Mouse (Mus musculus) adipocyte (in vitro differentiated cells): ENCODE measurements at regions not wholly inside any gene's neighbourhood (a gene's known extent, or its start where the extent isn't known, plus 50 kb on each side); places are given as distances from the start of the nearest gene placed in this dataset.

ENCODE experiments used
- DNase-seq: peaks from one replicate; pipeline ENCODE4 v3.0.0-alpha.2; 2016; ENCODE audit warnings: low spot score

DNA sequence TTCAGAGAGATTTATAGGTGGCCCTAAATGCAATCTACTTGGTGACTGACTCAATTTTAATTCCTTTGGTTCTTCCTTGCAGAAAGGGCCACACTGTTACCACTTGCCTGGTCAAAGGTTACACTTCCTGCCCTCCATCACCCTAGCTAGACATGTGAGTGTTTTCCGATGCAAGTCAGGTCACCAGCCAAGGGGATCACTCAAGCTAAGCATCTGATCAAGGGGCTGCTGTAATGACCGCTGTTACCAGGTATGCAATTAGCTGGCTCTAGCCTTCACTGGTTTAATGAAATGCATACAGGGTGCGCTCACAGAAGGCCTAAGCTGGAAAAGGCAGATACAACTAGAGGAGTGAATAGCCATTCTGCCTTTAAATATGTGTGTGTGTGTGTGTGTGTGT lies 105.1 kb downstream of the Mtx2 start:
- DNase-seq: no peak

DNA sequence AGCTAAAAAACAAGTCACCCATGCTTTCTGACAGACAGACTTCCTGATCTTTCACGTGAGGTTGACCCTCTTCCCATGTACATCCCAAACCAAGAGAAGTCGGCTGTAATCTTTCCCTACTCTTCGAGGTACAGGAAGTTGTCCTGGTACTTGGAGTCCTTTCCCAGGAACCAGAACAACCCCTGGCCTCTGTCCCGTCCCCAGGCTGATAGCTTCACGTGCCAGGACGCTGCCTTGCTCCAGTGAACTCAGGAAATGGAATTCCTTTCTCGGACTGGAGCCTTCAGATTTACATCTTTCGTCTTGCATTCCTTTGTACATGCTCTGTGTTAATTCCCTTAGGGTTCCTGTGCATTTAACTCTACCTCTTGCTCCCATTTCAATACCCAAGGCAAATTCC lies 107.6 kb downstream of the Mtx2 start:
- DNase-seq: peak; percentile 68

DNA sequence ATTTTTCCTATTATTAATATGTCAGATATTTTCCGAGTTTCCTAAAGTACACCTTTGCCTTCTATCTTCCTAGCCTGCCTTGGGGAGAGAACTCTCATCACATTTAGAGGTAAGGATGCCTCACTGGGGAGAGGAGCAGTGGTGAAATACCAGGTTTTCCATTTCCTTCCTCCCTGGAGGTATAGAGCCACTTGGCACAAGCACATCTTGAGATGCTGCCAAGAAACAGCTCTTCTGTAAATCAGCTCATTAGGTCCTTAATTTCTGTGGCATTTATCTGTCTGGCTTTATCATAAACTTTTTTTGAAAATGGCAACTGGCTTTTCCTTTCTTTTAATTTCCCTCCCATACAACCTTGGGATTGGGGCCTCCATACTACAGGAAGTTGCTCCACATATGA lies 108.2 kb downstream of the Mtx2 start:
- DNase-seq: peak; percentile 32

DNA sequence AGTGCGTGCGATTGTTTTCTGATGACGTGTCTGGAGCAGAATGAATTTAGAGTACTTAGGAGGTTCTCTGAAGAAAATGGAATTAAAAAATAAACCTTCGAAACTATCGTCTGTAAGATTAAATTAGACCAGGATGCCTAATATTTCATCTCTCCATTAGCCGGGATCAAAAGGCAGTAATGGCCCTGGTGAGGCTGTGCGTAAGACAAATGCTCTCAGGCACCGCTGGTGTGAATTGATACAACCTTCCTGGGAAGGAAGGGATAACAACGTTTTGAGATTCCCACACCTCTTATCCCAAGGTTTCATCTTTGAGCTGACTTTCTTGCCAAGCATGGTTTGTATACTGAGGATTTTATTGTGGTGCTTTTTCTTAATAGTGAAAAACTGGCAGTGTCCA lies 113.1 kb downstream of the Mtx2 start:
- no peak for DNase-seq

DNA sequence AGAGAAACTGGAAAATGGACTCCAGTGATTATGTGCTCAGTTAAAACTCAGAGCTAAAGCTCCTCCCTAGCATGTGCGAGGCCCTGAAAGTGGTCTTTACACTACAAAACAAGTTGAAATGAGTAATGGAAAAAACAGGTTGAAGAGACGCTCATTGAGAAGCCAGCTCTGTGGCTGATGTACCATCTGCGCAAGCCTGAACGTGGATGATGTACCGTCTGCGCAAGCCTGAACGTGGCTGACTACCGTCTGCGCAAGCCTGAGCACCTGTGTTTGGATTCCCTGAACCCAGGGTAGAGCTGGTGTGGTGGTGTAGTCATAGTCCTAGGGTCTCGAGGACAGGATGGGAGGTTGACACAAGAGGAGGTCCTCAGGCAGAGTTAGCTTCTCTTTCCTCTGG lies 116.4 kb downstream of the Mtx2 start:
- DNase-seq: no peak

DNA sequence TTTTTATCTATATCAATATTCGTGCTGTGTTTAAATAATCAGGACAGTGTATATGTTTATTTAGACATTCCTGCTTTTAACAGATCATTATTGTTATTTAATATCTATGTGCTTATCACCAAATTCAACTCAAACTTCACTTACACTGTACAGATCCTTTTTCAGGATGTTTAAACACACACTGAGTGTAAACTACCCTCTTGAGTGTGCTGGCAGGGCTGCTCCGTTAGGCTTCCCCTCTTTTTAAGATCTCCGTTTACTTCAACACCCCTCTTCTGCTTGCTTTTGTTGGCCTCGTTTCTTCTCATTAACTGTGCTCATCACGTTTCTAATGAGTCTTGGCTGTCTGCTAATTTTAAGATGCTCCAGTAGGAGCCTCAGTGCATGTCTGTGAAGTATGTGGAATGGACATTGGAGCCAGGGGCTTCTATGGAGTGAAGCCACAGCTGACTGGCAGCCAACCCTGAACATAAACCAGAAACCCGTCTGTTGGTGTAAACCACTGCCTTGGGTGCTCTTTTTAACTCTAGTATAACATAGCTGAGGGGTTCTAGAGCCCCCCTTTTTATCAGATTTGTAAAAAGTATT lies 117.1 kb downstream of the Mtx2 start:
- DNase-seq: no peak

DNA sequence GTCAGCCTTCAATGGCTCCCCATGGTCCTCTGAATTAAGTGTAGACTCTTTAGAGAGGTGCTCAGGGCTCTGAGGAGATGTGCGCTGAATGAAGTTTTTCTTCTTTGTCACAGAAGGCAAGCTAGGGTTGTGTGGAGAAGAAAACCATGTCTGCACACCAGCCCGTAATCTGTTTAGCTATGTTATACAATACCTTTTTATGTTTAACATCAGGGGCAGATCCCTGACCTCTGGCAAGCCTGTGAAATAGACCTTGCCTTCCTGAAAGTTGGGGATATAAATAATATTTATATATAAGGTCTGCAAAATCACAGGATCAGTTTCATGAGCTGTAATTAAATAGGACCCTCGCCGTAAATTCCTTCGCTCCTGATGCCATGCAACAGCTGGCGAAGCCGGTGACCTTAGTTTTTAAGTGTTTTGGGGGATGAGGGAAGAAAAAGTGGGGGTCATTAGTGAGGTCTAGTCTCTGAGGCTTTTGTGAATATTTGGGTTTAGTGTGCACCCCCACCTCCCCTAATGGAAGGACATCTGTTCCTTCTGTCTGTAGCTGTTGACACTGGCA lies 119.7 kb downstream of the Mtx2 start:
- DNase-seq: no peak

DNA sequence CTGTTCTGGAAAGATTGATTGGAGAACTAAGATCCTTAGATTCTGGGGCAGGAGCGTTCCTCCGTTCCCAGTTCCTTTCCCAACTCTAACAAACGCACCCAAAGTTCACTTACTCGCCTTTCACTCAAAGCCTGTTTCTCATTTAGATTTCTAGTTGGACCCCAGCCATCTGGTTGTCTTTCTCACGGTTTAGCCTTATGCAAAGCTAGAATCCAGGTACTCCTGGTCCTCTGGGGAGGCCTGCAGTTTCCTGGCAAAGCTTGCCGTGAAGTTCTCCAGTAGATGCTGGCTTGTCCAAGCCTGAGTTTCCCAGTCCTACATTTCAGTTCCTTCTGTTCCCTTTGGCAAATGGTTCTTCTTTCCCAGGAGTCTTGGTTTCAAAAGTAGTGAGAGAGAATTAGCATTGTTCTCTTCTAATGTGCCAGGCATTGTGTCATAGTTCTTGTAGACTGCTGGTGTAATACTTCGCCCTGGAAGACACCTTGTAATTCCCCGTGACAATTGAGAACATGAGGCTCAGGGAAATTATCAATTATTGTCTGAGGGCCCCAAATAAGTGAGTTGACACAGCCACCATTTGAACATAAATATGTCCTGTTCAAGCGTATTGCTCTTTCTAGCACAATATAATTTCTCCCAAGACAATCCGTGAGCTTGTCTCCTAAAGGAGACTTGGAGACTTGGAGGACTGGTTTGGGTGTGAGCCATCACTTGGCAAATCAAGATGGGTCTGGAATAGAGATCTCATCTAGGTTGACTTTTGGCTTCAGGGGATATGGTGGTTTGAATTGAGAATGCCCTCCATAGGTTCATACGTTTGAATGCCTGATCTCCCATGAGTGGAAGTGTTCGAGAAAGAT lies 126.0 kb downstream of the Mtx2 start:
- peak; percentile 100 for DNase-seq

DNA sequence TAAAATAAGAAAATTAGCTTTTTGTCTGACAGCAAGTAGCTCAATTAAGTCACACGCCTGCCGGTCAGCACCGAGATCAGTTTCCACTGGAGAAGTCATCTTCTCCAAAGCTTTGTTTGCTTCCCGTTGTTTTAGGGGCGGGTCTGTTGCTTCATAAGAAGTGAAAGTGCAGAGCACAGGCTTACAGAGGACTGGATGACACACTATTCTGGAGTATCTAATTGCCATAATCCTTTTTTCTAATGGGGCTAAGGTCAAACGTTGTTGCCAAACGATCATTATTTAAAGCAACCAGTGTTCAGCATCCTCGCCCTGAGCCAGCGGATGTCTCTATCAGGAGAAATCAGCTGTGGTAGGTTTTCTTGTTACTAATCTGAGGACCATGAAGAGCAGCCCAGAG lies 128.5 kb downstream of the Mtx2 start:
- peak; percentile 87 for DNase-seq

DNA sequence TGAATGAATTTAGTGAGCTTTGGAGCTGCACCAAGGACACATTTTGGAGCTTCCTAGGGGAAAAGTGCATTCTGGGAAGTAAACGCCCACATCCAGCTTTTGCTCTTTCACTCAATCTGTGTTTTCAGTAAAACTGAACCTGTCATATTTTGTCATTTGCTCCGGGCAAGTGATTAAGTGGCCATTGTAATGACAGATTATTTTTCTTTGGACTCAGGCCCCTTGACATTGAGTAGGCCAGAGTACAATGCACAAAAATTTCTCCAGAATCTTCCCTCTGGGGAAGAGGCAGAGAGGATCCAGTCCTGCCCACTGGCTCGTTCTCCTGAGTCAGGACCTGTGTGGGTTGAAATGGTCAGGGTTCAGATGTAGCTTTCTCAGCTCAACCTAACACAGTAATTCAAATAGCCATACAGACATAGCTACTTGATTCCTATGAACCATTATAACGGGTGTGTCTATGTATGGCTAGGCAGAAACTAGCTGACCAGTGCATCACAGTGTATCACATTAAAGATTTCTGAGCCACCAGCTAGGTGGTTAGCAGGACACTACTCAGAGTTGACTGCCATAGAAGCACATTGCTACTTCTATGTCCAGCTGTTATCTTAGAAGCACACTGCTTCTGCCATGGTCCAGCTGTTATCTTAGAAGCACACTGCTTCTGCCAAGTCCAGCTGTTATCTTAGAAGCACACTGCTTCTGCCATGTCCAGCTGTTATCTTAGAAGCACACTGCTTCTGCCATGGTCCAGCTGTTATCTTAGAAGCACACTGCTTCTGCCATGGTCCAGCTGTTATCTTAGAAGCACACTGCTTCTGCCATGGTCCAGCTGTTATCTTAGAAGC lies 129.9 kb downstream of the Mtx2 start:
- DNase-seq: peak; percentile 95

DNA sequence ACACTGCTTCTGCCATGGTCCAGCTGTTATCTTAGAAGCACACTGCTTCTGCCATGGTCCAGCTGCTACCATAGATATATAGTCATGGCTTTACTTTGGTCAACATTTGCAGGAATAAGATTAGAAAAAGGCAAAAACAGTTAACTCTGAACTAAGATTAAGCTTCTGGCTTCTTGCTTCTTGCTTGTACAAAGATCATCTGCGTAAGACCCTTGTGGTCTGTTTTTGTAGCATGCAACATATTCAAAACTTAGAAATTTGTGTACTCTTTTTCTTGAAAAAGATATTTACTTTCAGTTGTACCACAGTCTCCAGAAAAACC lies 130.5 kb downstream of the Mtx2 start:
- no peak for DNase-seq

DNA sequence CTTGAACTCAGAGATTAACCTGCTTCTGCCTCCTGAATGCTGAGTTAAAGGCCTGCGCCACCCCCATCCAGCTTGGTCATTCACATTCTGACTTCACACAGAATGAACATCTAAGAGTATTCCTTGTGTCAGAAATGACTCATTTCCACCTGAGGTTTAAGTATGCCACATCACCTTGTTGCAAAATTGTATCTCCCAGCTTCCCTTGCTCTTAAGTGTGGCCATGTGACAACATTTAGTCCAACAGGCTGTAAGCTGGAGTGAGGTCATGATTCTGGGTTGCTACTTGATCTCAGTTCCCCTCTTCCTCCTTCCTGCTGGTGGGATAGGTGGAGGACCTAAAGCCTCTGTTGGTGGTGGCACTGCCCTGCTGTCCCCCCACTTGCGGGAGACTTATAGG lies 131.0 kb downstream of the Mtx2 start:
- no peak for DNase-seq

DNA sequence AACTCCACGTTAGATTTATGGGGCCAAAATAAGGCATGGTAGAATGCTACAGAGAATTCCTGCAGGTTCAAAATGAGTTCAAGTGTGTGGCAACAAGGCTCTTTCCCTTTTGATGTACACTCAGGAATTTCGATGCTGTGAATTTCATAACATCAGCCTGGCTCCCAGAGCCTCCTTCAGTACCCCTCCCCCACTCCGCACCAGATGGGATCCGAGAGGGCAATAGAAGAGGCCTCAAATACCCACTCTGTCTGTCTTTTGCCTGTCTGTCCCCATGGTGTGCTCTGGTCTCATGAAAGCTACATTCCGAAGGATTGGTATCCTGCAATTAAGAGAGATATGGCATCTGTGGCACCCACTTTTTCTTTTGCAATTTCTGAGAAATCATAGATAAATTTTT lies 134.3 kb downstream of the Mtx2 start:
- DNase-seq: peak; percentile 35

DNA sequence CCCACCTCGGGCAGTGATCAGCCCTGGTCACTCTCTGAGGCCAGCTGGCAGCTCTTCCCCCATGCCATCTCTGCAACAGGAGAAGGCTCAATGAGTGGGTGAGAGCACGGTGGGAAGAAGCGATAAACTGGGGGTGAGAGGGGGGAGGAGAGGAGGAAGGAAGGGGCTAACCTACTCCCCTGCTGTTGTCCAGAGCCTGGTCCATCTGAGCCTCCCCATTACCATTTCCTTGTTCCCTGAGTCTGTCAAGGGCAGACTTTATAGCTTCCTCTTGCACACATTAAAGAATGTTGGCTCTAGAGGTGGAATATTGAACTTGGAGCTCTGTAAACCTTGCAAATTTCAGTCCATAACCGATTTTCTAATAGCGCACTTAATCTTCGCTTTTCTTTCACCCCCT lies 136.8 kb downstream of the Mtx2 start:
- no peak for DNase-seq

DNA sequence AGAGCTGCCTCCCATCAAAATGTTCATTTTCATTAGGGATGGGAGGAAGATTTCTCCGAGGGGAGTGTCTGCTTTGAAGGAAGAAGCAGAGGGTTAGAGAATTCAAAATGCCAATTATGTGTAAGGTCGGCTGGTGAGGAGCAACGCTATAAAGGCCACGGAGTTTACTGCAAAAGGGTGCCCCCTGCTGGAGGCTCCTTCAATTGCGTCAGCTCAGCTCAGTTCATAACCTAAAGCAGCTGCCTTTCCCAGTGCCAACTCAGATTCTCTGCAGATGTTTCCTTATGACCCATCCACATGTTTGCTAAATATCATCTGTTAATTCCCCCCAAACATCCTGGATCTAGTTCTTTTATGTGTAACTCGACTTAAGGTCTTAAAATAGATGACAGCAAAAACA lies 138.8 kb downstream of the Mtx2 start:
- DNase-seq: peak; percentile 97

DNA sequence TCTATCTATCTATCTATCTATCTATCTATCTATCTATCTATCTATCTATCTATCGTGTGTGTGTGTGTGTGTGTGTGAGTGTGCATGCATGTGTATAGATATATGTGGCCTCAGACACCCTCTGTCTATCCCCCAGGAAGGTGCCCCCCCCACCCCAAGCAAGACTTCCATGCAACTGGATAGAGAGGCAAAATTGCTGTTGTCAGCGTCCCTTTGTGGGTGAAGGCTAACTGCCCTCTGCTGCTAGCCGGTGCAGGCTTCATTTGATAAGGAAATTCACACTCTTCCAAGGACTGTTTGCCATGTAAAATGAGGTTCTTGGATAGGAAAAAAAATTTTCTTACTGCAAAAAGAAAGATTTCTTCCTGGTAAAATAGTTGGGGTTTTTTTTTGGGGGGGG lies 139.4 kb downstream of the Mtx2 start:
- DNase-seq: no peak

DNA sequence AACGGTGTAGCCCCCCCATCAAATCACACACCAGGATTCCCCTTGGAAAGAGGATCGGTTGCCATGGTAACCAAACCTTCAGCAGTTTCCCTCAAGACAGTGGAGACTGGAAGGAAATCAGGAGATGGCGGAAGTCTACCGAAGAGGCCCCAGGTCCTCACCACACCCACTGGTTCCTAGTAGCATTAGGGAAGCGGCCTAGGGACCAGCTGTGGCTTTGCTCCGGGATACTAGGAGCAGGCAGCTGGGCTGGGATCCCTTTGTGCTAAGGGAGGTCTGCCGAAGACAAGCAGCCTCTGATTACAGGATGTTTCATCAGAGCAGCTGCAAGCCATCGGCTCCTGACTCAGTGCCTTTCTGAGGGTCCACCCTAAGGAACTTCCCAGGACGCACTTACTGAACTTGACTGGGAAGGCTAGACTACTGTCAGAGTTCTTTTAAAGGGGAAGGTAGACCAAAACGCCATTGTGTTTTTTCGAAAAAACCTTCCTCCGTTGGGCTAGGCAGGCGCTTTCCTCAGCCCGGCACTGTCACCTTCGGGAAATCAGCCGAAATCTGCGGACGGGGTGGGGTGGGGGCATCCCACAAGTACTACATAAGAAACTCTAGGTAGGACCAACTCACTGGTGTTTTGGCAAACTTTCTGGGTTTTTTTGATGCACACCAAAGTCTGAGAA lies 139.9 kb downstream of the Mtx2 start:
- DNase-seq: no peak

DNA sequence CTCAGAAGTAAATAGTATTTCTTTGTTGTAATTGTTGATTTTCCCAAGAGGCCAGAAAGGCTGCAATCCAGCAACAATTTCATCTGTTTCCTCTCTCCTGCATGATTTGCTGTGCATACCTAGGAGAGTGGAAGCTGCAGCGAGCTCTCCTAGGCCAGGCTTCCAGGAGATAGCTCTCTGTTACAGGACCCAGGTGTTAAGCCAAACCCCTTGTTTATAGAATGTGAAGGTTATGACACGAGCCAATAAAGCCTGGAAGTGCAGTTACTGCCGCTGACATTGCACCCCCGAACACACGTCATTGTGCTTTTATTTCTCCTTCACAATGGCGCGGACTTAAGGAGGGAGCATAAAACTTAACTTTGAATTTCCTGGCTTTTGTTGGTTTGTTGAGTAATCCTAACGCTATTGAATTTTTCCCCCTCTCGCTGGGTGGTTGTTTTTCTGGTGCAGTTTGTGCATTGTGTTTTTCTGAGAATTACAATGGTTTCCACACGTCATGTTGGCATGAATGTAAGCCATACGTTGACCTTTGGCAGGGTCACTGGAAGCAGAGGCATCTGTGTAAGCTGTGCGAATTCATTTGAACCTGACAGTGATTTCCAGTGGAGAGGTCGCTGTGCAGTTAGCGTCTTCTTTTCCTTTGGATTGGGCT lies 145.1 kb downstream of the Mtx2 start:
- no peak for DNase-seq

DNA sequence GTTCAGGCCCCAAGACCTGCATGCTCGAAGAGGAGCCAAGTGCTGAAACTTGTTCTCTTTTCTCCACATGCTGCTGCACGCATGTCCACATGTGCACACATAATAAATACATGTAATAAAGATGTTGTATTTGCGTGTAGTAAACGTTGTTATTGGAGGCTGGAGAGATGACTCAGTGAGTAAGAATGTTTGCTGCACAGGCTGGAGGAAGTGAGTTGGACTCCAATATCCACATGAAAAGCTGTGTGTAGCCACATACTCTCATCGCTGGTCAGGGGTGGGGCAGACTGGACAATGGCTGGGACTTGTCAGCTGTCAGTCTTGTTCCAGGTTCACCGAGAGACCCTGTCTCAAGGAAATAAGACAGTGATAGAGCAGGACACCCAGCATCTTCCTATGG lies 147.8 kb downstream of the Mtx2 start:
- no peak for DNase-seq

DNA sequence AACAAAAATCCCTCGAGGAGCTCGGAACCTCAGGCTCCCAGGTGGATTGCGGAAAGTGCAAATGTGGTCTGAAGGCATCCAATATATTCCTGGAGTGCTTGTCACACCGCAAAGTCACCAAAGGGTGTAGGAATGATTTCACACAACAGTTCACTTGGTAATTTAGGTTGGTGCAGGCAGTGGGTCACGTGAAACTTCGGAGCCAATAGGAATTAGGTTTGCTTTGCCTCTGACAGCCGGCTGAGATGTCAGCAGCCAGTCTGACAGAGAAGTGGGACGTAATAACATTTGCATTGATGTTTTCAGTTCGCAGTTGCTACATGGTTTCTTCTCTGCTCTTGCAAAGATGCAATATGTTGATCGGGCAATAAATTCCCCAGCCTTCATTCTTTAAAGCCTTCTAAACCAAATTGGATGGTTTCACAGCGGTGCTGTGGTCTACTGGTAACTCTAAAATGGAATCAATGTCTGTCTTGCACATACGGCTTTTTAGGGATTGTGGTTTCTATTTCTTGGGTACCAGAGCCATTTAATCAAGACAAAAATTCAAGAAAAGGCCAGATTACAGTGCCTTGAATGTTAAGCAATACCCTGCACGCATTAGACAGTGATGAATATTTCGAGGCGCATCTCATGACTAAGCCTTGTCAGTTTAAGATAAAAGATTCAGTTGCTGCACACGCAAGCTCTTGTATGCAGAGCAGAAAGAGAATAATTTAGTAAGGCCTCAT lies 149.2 kb downstream of the Mtx2 start:
- peak; percentile 26 for DNase-seq

DNA sequence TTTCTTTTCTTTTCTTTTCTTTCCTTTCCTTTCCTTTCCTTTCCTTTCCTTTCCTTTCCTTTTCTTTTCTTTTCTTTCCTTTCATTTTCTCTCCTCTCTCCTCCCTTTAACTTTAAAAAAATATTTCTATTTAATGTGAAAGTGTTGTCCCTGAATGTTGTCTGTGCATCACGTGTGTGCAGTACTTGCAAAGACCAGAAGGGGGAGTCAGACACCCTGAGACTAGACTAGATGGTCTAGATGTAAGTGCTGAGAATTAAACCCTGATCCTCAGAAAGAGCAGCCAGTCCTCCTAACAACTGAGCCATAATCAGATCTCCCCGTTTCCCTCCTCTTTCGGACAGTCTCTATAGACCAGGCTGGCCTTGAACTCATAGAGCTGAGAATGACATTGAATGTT lies 151.7 kb downstream of the Mtx2 start:
- no peak for DNase-seq
